Mouse (Mus musculus) gastrocnemius, postnatal 36 days (tissue): ENCODE measurements around the gene Tmem88b. TPM values are rescaled to one million over a fixed set of nuclear protein-coding genes. Genes with fewer than 3 reads are reported as not detected.
"Not testable (repeated sequence)": the region's sequence is repeated elsewhere in the genome, so short reads cannot be mapped to it uniquely, and the experiment has no call there.

Experiments
- DNase-seq, 2 experiments: peaks; one replicate each; pipeline ENCODE4 v3.0.0; 2022
- intact Hi-C: fragments of 180-260 bp; cut with DNase I; formaldehyde crosslinking; loops from one replicate; pipeline ENCODE4 v1.15.1; 2025
- total RNA-seq, 2 experiments: library from RNA; stranded (reverse); gene quantifications; 2 replicates each; pipeline ENCODE4 v1.2.3; 2021

Tmem88b gene
- total RNA-seq, 2 experiments from 2014 or later: 0.67 to 0.87 TPM

DNA sequence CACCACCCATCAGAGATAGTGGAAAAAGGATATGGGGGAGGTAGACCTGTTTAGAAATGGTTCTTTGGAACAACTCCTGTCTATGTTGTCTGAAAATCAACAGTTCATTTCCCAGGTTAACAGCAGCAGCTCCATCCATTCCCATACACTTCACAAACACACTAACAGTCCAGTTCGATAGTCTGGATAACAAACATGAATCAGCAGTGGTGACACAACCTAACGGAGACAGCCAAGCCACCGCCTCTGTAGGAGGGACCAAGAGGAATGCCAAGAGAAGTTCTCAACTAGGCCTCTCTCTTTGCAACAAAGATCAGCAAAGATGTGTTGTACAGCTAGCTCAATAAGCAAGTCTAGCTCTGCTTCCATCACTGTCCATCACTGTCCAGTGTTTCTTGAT is 23.3 kb downstream of the Tmem88b start:
- no peak for DNase-seq
- intact Hi-C loops: no loop called here

DNA sequence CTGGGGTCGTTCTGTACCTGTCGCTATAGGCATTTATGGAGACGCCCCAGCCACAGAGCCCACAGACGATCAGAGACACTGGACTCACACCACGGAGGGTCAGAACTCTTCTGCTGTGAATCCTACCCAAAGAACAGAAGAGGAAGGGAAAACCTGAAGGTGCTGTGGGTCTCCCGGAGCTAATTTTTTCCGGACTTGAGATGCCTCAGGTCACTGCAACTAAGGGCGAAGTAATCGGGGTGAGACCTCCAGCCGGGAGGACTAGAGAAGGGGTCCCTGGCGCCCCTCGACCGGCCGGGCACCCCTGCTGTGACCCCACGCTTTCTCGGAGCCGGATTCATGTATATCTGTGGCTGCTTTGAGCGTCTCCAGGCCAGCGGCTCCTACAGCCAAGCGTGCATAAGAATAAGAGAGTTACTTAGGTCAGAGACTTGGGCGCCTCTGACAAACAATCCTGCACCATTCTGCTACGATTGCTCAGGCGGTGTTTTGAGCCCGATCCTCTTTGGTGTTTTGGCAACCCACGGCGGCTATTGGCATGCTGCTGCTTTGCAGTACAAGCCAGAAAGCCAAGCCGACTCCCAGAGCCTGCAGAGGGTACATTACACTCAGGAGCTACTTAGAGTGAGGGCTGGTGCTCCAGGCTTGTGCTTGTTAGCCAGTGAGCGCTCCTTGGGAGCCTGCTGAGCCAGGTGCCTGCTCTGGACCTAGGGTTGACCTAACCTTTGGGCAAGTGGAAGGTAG is 24.1 kb downstream of the Tmem88b start:
- intact Hi-C loops: no loop called here
- no peak for DNase-seq

DNA sequence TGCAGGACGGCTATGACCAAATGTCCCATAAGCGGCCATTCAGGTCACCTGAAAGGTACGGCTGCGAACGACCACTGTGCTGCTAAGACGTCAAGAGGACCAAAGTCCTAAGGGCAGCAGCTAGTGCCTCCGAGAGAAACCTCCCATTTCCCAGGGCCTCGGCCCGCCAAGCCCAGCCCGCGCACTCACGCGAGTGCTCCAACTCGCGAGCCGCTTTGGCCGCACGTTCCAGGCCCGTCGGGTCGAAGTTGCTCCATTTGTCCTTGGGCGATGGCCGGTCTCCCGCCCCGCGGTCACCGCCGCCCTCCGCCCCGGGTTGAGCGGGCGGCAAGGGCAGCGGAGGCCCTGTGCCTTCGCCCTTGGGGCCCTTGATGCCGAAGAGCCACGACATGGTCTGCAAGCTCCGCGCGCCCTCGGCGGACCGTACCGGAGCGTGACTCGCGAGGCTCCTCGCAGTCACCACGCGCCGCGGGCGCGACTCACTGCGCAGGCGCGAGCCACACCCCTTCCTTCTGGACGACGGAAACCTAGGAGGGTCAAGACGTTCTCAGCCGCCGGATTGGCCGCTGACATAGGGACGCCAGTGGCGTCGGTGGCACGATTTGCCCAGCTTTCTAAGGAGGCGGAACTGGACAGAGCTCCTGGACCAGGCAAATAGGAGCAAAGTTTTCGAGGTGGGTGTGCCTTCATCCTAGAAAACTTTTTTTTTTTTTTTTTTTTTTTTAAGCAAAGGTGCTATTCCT is 24.9 kb downstream of the Tmem88b start, which contains the start of gene Atad3a:
TSS of gene Atad3a (minus strand) at position 481 of the 743 bp plus-strand sequence.
- DNase-seq: peak; percentile 95
- intact Hi-C loops: no loop called here

DNA sequence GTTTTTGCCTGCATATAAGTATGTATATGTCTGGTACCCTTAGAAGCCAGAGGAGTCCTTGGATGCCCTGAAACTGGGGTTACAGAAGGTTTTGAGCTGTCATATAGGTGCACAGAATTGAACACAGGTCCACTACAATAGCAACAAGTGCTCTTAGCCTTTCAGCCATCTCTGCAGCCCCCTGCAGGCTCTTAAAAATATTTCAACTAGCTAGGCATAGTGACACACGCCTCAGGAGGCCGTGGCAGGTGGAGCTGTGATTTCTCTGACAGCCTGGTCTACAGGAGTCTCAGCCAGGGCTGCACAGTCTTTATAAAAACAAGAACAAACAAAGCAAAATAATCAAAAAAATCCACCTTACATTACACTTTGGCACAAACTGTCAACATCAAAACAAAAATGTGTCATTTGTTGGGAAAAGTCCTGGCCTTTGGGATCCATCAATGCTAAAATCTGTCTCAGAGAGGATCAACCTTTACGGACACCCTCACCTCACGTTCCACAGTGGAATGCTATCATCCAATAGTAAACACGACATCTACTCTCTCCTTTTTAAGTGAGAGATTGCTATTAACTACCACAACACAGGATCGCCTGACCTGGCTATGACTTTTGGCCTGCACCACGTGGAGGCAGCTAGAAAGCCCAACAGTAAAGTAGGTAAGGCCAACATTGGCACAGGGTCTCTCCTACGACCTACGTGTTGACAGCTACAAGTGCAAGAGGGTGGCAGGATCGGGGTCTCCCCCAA is 25.6 kb downstream of the Tmem88b start:
- intact Hi-C loops: no loop called here
- no peak for DNase-seq

DNA sequence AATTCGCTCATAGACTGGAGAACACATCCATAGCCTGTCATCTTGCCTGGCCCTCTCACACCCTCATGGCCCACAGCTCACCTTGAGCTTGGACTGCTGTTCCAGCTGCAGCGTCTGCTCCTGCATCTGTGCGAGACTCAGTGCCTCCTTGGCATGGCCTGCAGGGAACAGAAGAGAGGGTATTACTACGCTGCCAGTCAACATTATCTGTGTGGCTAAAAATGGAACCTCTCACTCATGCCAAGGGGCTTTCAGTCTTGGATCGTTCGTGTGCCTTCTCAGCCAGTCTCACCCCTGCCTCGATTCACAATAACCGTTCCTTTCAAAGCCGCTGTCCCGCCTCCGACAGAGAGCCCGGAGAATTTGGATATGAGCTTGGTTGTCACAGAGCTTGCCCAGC is 28.7 kb downstream of the Tmem88b start:
- DNase-seq: no peak
- intact Hi-C loops: no loop called here

DNA sequence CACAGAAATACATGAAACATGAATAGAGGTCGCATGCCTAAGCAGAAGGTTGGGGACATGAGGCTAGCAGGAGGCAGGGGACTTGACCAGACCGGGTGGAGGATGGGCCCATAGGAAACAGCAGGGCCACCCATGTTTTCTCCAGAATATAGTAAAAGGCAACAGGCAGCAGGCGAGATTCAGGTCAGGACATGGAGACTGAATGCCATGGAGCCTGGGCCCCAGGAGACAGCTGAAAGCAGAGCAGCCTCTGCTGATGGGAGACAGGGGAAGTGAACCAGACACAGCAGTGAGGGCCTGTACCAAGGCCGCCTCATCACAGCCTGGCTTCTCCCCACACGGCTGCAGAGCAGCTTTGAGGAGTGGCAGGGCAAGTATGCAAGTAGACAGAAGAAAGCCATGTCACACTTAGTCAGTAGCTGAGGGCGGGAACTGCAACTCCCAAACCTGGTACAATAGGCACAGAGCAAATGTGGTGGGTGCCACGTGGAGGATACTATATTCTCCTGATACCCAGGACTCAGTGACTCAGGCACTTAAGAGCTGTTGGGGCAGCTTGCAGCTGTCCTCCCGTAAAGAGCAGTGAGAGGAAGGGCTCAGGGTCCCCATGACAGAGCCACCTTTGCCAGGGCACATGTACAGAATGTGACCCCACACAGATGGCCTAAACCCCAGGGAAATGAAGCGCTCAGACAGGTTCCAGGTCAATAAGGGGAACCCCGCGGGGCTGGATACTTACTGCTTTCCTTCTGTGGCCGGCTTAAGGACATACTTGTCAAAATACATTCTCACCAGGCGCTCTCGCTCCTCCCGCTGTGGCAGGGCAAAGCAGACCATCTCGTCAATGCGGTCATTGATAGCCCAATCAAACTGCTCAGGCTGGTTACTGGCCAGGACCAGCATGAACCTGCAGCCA is 38.8 kb downstream of the Tmem88b start:
- no peak for DNase-seq
- intact Hi-C loops: no loop called here

DNA sequence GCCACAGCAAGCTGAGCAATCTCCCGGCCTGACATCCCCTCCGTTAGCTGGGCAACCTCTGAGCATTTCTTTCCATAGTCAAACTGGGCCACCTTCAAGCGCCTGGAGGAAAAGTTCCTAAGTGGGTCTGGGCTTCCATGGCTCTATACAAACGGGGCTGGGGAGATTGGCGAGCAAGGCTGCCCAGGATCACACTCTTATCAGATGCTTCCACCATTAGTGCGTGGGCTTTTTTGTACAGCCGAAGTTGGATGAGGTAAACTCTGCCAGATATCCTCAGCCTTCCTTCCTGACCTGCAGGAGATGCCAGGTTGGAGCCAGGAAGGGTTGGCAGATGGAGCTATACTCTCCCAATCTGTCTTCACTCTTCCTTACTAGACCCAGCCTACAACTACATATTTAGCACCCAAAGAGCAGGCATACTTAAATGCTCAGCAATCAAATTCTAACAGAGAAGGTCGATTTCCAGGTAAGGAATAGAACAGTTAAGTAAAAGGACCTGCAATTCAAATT is 39.6 kb downstream of the Tmem88b start:
- intact Hi-C loops: no loop called here
- no peak for DNase-seq

DNA sequence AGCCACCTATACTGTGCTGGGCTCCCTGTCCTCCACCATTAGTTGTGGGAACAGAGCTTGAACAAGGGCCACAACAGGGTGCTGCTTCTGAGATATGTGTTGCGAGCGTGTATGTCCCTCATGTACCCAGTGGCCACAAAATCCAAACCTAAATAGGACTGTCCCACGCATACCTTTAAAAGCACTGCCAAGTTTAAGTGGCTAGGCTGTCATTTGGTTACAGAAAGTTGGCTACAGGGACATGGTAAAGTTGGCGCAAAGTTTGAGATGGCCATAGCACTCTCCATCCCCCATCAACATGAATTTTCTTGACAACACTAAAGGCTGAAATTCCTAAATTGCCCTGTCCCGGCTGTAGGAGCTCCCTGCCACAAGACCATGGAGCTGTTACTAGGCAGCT is 40.5 kb downstream of the Tmem88b start:
- intact Hi-C loops: no loop called here

DNA sequence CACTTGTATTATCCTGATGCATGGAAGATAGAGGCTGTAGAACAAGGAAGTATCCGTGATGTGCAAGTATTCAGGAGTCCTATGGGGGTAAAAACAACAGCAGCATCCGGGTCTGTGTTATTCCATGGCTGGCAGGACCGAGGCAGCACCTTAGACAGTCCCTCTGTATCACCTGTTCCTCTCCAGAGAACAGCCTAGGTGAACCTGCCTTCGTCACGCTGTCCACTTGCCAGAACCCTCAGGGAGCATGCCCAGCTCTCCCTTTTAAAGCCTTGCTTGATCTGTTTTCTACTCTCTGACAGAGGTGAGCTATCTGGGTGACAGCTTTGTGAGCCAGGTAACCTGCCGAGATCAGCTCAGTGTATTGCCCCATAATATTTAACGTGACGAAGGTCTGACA is 41.2 kb downstream of the Tmem88b start:
- intact Hi-C loops: no loop called here
- no peak for DNase-seq

More for the DNA sequence above, 40.5 kb downstream of the Tmem88b start:
- DNase-seq: no peak

DNA sequence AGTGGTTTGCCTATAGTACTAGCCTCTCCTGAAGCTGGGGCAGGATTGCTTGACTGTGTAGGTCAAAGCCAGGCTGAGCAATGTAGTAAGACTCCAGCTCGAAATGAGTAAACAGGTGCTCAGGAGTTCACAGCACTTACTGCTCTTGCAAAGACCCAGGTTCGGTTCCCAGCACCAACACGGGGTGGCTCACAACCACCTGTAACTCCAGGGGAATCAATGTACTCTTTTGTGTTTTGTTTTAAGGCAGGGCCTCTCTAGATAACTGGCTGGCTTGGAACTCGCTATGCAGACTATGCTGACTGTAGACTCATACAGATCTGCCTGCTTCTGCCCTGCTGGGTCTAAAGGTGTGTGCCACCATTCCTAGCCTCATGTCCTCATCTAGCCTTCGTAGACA is 43.0 kb downstream of the Tmem88b start:
- intact Hi-C loops: no loop called here
- DNase-seq: no peak

DNA sequence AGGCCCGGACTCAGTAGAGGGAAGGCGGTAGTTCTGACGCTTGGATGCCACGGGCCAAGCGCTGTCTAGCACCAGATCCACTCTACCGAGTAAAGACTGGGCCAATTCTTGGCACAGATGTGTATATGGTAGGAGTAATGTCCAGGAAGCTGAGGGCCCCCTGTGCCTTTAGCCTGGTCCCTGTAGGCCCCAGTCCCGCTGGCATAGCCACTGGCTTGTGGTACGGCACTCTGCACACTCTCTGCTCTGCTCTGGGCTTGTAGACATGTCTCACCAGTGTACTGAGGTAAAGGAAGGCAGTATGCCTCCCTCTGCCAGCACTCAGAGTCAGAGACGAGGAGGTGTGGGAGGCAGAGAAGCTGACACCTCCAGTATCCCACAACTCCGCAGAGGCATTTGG is 45.0 kb downstream of the Tmem88b start:
- intact Hi-C loops: not testable (repeated sequence)

DNA sequence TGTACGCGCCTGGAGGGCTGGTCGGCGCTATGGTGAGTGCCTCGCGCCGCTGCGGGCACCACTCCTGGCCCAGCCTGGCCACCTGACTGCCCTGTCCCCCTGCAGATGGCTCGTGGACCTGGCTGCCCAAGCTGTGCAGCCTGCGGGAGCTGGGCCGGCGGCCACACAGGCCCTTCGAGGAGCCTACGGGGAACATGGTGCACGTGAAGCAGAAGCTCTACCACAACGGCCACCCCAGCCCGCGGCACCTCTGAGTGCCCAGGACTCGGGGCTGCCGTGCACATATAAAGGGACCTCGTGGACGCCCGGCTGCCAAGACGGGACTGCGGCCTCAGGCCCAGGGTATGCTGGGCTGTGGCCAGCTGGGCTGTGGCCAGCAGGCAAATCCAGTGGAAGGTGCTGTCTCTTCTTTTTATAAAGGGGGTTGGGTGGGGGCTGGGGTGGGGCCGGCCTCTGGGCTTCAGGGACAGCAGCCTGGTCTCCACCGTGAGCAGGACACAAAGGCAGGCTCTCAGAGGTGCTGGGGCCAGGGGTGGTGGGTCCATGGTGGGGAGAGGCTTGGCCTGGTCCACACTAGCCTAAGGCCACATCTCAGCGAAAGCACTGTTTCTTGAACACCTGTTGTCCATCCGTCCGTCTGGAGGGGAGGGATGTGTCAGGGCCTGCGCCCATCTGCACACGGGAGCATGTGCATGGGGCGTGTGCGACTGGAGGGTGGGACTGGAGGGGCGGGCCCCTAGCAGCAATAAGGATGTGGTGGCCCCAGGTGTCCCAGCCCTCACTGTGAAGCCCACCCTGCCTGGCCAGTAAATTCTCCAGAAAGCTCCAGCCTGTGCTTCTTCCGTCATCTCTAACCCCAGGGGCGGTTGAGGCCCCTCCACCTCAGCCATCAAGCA is 45.7 kb downstream of the Tmem88b start:
- no peak for DNase-seq
- intact Hi-C loops: no loop called here

More for the DNA sequence above, 45.0 kb downstream of the Tmem88b start:
- not testable (repeated sequence) for DNase-seq

DNA sequence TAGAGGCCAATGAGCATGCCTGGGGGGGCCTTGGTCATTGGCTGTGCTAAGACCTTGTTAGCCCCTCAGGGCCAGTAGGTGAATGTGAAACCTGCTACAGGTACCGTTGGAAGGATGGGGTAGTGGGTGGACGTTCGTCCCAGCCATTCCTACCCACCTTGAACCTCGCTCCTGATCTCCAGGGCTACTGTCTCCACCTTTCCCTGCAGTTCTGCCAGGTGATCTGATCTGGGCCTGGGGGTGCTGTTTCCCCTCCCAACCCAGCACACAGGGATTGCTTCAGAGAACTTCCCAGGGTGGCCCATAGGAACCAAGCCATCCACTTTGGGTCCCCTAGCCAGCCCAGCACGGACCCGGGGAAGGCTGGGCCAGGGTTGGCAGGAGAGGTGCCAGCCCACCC is 46.5 kb downstream of the Tmem88b start:
- no peak for DNase-seq
- intact Hi-C loops: no loop called here

DNA sequence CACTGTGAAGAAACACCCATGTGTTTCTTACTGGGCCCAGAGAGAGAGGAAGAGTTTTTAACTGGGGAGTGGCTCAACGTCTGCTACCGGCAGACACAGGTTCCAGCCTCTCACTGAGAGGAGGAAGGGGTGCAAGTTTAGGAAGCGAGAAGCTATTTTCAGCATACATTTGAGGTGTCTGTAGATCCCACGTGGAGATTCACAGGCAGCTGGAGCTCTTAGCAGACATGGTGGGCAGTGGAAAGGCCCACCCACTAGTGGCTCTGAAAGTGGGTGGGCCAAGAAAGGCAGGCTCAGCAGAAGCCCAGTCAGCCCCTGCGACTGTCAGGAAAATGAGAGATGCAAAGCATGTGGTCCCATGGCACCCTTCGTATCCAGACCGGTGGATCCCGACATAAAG is 47.4 kb downstream of the Tmem88b start:
- DNase-seq: no peak
- intact Hi-C loops: no loop called here

DNA sequence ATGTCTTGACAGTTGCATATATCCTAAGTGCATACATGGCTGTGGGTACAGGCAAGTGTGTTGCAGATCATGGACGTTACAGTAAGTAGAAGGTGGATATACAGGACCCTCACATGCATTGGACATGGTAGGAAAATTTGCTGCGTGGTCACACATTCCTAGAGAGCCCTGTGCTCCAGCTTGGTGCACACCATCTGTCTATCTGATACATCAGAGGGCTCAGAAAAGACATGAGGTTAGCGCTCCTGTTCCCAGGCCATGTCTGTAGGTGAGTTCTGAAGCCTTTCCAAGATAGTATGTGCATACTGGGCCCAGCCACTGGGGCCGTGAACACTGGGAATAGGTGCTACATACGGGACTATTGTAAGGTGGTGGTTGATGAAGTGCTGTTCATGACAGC is 49.3 kb downstream of the Tmem88b start:
- DNase-seq: no peak
- intact Hi-C loops: no loop called here

DNA sequence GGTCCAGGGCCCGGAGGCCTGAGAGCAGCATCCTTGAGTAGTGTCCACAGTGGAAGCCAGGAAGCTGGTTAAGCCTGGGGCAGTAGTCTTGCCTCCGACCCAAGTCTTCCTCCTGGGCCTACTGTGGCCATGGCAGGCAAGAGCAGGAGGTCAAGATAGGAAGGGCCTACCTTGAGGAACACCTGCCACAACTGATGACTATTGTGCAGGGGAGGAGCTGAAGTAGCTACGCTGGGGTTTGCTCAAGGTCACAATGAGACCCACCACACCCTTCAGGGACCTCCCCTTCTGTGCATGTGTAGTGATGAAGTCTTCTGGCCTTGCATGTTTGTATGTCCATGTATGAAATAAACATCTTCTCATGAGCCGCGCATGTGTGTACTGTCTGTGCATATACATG is 49.9 kb downstream of the Tmem88b start:
- intact Hi-C loops: no loop called here
- no peak for DNase-seq

DNA sequence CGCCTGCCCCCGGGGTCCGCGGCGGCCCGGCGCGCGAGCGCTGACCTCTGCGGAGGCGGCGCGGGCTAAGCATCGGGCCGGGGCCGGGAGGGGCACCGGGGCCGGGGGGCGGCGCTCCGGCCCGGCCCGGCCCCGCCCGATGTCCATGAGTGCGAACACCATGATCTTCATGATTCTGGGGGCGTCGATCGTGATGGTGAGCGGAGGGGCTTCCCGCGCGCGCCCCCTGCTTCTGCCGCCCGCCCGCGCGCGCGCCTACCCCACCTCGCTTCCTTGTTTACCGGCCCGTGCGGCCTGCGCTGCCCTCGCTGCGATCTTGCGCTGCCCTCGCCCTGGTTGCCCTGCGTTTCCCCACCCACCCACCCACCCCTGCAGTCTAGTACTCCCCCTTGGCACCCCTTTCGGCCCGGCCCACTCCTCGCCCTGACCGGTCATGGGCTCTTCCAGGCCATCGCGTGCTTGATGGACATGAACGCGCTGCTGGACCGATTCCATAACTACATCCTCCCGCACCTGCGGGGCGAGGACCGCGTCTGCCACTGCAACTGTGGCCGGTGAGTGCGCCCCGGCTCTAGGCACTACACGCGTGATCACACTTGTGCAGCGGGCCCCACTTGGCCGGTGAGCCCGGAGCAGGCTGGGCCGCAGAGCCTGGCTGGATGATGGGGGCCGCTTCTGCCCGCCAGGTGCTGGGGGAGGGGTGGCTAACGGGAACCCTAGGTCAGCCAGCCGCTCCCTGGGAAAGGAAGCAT is 50.5 kb downstream of the Tmem88b start:
- intact Hi-C loops: no loop called here
- DNase-seq: peak; percentile 31 to 43

DNA sequence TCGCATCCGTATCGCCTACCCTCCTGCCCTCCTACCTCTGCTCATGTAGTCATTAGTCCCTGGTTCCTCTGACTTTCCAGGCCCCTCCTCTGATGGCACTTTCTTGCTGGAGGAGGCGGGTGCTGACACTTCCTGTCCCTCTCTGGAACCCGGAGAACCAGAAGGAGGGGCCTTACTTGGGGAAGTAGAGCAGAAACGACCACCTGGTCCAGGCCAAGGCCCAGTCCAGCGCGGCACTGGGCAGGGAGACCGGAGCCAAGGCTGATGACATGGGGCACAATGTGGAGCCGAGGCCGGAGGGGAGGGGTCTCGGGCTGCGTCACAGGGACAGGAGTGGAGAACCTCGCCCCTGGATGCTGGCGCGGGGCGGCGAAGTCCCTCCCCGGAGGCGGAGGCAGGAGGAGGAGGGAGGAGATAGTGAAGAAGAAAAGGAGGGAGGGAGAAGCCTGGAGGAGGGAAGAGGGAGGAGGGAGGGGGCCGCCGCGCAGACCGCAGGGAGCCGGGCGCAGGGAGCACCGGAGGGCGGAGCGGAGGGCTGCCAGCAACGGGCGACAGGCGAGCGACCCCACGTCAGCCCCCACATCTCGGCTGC is 51.2 kb downstream of the Tmem88b start, which contains the start of gene Tmem240:
TSS of gene Tmem240 (plus strand) at position 451 of the 592 bp plus-strand sequence.
- intact Hi-C loops: no loop called here
- DNase-seq: peak; percentile 81 to 86
